Mouse (Mus musculus): ENCODE results near the gene Ghdc. TPM values are rescaled to one million over a fixed set of nuclear protein-coding genes. Genes with fewer than 3 reads are reported as not detected.

Ghdc gene
- polyA plus RNA-seq, 1 experiment from 2014 or later, result 4.7 TPM

- Histone ChIP-seq H3K27ac (replicated peaks) (peak overlapping the region; percentile 83), H3K4me1 (replicated peaks) (peaks cover 25% of the 10 kb centered on the region), H3K27me3 (peaks cover 5% of the 10 kb centered on the region; the same call in 1 of the 2 replicates), H3K9me3 (no peaks in the 10 kb centered on the region), H3K36me3 (peaks cover 14% of the 10 kb centered on the region; the same call in 1 of the 2 replicates), H3K9ac (peak overlapping the region; percentile 76), H3K4me3 (peak overlapping the region; percentile 99), H3K4me2 (peak overlapping the region; percentile 64)
- WGBS, result 14% methylated on average over 5 of the region's 5 CpGs
- peak; percentile 20; the same call in 1 of the 2 replicates for ATAC-seq (ENCODE audit: low read depth)
Measured at GRCm38 (mm10) chr11:100738749-100739148, 32.0 kb downstream of the Ghdc start.

- peak within 1 kb of the TSS; percentile 83 for H3K27ac ChIP-seq (replicated peaks)
Measured at GRCm38 (mm10) chr11:100738066-100738604, 32.6 kb downstream of the Ghdc start, which contains the start of gene Rab5c. Rab5c (minus strand) TSS chr11:100738215.

GRCm38 (mm10) chr11:100737105-100737733 lies 33.5 kb downstream of the Ghdc start:
- no peak for ATAC-seq (ENCODE audit: low read depth)
- Histone ChIP-seq H3K4me2 (peak overlapping the region; percentile 92), H3K9ac (peak overlapping the region; percentile 96), H3K36me3 (peaks cover 25% of the 10 kb centered on the region), H3K27ac (replicated peaks) (peak overlapping the region; percentile 56; the same call in 1 of the 2 replicates), H3K4me1 (replicated peaks) (peaks cover 25% of the 10 kb centered on the region), H3K27me3 (peaks cover 5% of the 10 kb centered on the region; the same call in 1 of the 2 replicates), H3K4me3 (peak overlapping the region; percentile 99), H3K9me3 (no peaks in the 10 kb centered on the region)
- 3% methylated on average over 13 of the region's 13 CpGs for WGBS

More at GRCm38 (mm10) chr11:100738066-100738604, 32.6 kb downstream of the Ghdc start, which contains the start of gene Rab5c:
- H3K4me1 ChIP-seq (replicated peaks), result peaks cover 25% of the 10 kb centered on the region
- H3K36me3 ChIP-seq, result peaks cover 15% of the 10 kb centered on the region
- no peaks in the 10 kb centered on the region for H3K9me3 ChIP-seq
- peak within 1 kb of the TSS; percentile 92 for H3K4me2 ChIP-seq
- ATAC-seq (ENCODE audit: low read depth), result peak; percentile 100
- H3K27me3 ChIP-seq, result peaks cover 5% of the 10 kb centered on the region; the same call in 1 of the 2 replicates
- H3K9ac ChIP-seq, result peak within 1 kb of the TSS; percentile 96
- WGBS, result under 1% methylated on average over 38 of the region's 39 CpGs
- H3K4me3 ChIP-seq, result peak within 1 kb of the TSS; percentile 99

- Histone ChIP-seq H3K36me3 (peaks cover 28% of the 10 kb centered on the region), H3K27ac (replicated peaks) (no peak overlapping the region), H3K4me3 (peak overlapping the region; percentile 99), H3K9me3 (no peaks in the 10 kb centered on the region), H3K4me1 (replicated peaks) (peaks cover 25% of the 10 kb centered on the region), H3K27me3 (peaks cover 5% of the 10 kb centered on the region; the same call in 1 of the 2 replicates), H3K4me2 (peak overlapping the region; percentile 92), H3K9ac (peak overlapping the region; percentile 96; the same call in 1 of the 2 replicates)
- WGBS, result 83% methylated on average over 4 of the region's 4 CpGs
- ATAC-seq (ENCODE audit: low read depth), result no peak
Measured at GRCm38 (mm10) chr11:100736746-100737080, 34.0 kb downstream of the Ghdc start.

- peak overlapping the region; percentile 12; the same call in 1 of the 2 replicates for H3K9ac ChIP-seq
- ATAC-seq (ENCODE audit: low read depth), result no peak
- H3K9me3 ChIP-seq, result no peaks in the 10 kb centered on the region
- H3K4me1 ChIP-seq (replicated peaks), result peaks cover 25% of the 10 kb centered on the region
- peak overlapping the region; percentile 92; the same call in 1 of the 2 replicates for H3K4me2 ChIP-seq
- WGBS, result 75% methylated on average over 14 of the region's 14 CpGs
- H3K36me3 ChIP-seq, result peaks cover 22% of the 10 kb centered on the region
- peaks cover under 1% of the 10 kb centered on the region; the same call in 1 of the 2 replicates for H3K27me3 ChIP-seq
- H3K27ac ChIP-seq (replicated peaks), result no peak overlapping the region
- peak overlapping the region; percentile 99; the same call in 1 of the 2 replicates for H3K4me3 ChIP-seq
Measured at GRCm38 (mm10) chr11:100735954-100736745, 34.6 kb downstream of the Ghdc start.

- no peak overlapping the region for H3K27ac ChIP-seq (replicated peaks)
Measured at GRCm38 (mm10) chr11:100735134-100735865, 35.5 kb downstream of the Ghdc start.

GRCm38 (mm10) chr11:100730477-100731205 lies 40.1 kb downstream of the Ghdc start:
- no peak for ATAC-seq (ENCODE audit: low read depth)
- peaks cover 1% of the 10 kb centered on the region for H3K4me1 ChIP-seq (replicated peaks)
- H3K9ac ChIP-seq, result no peak overlapping the region
- H3K4me3 ChIP-seq, result no peak overlapping the region
- H3K36me3 ChIP-seq, result peaks cover 35% of the 10 kb centered on the region
- no peak overlapping the region for H3K4me2 ChIP-seq
- H3K27ac ChIP-seq (replicated peaks), result no peak overlapping the region
- 93% methylated on average over 6 of the region's 6 CpGs for WGBS
- H3K9me3 ChIP-seq, result no peaks in the 10 kb centered on the region
- H3K27me3 ChIP-seq, result no peaks in the 10 kb centered on the region

More at GRCm38 (mm10) chr11:100735134-100735865, 35.5 kb downstream of the Ghdc start:
- peak overlapping the region; percentile 99; the same call in 1 of the 2 replicates for H3K4me3 ChIP-seq
- H3K9ac ChIP-seq, result 0 out of 2 replicates have a peak overlapping the region, but pooled peaks have one; percentile 12
- H3K4me2 ChIP-seq, result no peak overlapping the region
- H3K36me3 ChIP-seq, result peaks cover 18% of the 10 kb centered on the region
- no peak for ATAC-seq (ENCODE audit: low read depth)
- 94% methylated on average over 9 of the region's 9 CpGs for WGBS
- H3K9me3 ChIP-seq, result no peaks in the 10 kb centered on the region
- H3K4me1 ChIP-seq (replicated peaks), result peaks cover 25% of the 10 kb centered on the region
- H3K27me3 ChIP-seq, result no peaks in the 10 kb centered on the region

- WGBS, result 97% methylated on average over 4 of the region's 4 CpGs
- ATAC-seq (ENCODE audit: low read depth), result no peak
- H3K4me1 ChIP-seq (replicated peaks), result peaks cover 5% of the 10 kb centered on the region; the same call in 1 of the 2 replicates
Measured at GRCm38 (mm10) chr11:100729976-100730375, 40.8 kb downstream of the Ghdc start.

GRCm38 (mm10) chr11:100728601-100729000 lies 42.2 kb downstream of the Ghdc start:
- Histone ChIP-seq H3K9ac (no peak overlapping the region), H3K27ac (replicated peaks) (no peak overlapping the region), H3K27me3 (no peaks in the 10 kb centered on the region), H3K9me3 (no peaks in the 10 kb centered on the region), H3K4me2 (no peak overlapping the region), H3K36me3 (peaks cover 35% of the 10 kb centered on the region), H3K4me3 (no peak overlapping the region), H3K4me1 (replicated peaks) (peaks cover 11% of the 10 kb centered on the region; the same call in 1 of the 2 replicates)
- ATAC-seq (ENCODE audit: low read depth), result no peak
- whole genome bisulfite sequencing, result 84% methylated on average over 6 of the region's 6 CpGs

More at GRCm38 (mm10) chr11:100729976-100730375, 40.8 kb downstream of the Ghdc start:
- Histone ChIP-seq H3K36me3 (peaks cover 35% of the 10 kb centered on the region), H3K4me2 (no peak overlapping the region), H3K9me3 (no peaks in the 10 kb centered on the region), H3K4me3 (no peak overlapping the region), H3K27ac (replicated peaks) (no peak overlapping the region), H3K27me3 (no peaks in the 10 kb centered on the region), H3K9ac (no peak overlapping the region)

GRCm38 (mm10) chr11:100727201-100727600 lies 43.6 kb downstream of the Ghdc start:
- H3K36me3 ChIP-seq, result peaks cover 24% of the 10 kb centered on the region
- H3K27ac ChIP-seq (replicated peaks), result no peak overlapping the region
- no peak overlapping the region for H3K4me3 ChIP-seq
- H3K4me2 ChIP-seq, result no peak overlapping the region
- ATAC-seq (ENCODE audit: low read depth), result no peak
- no peaks in the 10 kb centered on the region for H3K27me3 ChIP-seq
- WGBS, result 97% methylated on average over 3 of the region's 3 CpGs
- no peaks in the 10 kb centered on the region for H3K9me3 ChIP-seq
- no peak overlapping the region for H3K9ac ChIP-seq
- peaks cover 18% of the 10 kb centered on the region for H3K4me1 ChIP-seq (replicated peaks)

All from neural tube, embryonic 13.5 days (tissue).